Mouse (Mus musculus): ENCODE results near the gene Poc1a.

GRCm38 (mm10) chr9:106261058-106261457, 19.8 kb upstream of the Poc1a start:
- TF ChIP-seq CTCF (IDR thresholded peaks at IDR 0.05; ENCODE audit: extremely low read depth, insufficient read length, insufficient replicate concordance, low read depth, low read length) = no peak
- no peak for TF ChIP-seq POLR2A (IDR thresholded peaks at IDR 0.05; ENCODE audit: low read depth, low read length)

Data from small intestine, adult 2 months (tissue).